Mouse (Mus musculus) MEL (cell line): Measurements from ENCODE around the gene Snca. TPM values are rescaled to one million over a fixed set of nuclear protein-coding genes. Genes with fewer than 3 reads are reported as not detected.

Source experiments
- DNase-seq: peaks from one replicate; pipeline ENCODE4 v3.0.0; 2011; ENCODE audit warnings: low read depth, low spot score
- H3K27ac ChIP-seq: 2 replicates; pipeline ENCODE4 v1.5.1; 2012; ENCODE audit warnings: low read depth, mild to moderate bottlenecking, control low read depth, low read length, moderate library complexity; ENCODE audit not compliant: control insufficient read depth
- H3K27me3 ChIP-seq, 2 experiments: fragments of 150-350 bp in 1 of 2; sonication (generic) in 1 of 2; 2 replicates each; pipeline ENCODE4 v1.6.1; 2012; ENCODE audit warnings: low read length in 2 of 2, mild to moderate bottlenecking in 2 of 2, improper control_type of control experiment in 1 of 2, moderate library complexity in 1 of 2; ENCODE audit not compliant: insufficient read depth in 2 of 2, control insufficient read depth in 1 of 2
- H3K36me3 ChIP-seq, 2 experiments: 2 replicates each; pipeline ENCODE4 v1.6.1; 2012 to 2014; ENCODE audit warnings: low read length in 2 of 2, improper control_type of control experiment in 1 of 2, inconsistent platforms in 1 of 2, mild to moderate bottlenecking in 1 of 2; ENCODE audit not compliant: insufficient read depth in 2 of 2, control insufficient read depth in 1 of 2
- H3K4me1 ChIP-seq, 2 experiments: fragments of 150-350 bp in 1 of 2; sonication (generic) in 1 of 2; 2 replicates each; pipeline ENCODE4 v1.6.1; 2012; ENCODE audit warnings: low read length in 2 of 2, improper control_type of control experiment in 1 of 2, mild to moderate bottlenecking in 1 of 2; ENCODE audit not compliant: insufficient read depth in 2 of 2, control insufficient read depth in 1 of 2
- H3K4me3 ChIP-seq, 2 experiments: fragments of 150-350 bp in 1 of 2; sonication (generic) in 1 of 2; 2 replicates each; pipeline ENCODE4 v1.5.1; 2012; ENCODE audit warnings: low read depth in 2 of 2, low read length in 2 of 2, mild to moderate bottlenecking in 2 of 2, moderate library complexity in 2 of 2, control low read depth in 1 of 2, improper control_type of control experiment in 1 of 2; ENCODE audit not compliant: control insufficient read depth in 1 of 2, insufficient read depth in 1 of 2
- H3K79me2 ChIP-seq: 2 replicates; pipeline ENCODE4 v1.6.1; 2012; ENCODE audit warnings: mild to moderate bottlenecking, low read length, moderate library complexity; ENCODE audit not compliant: control insufficient read depth, poor library complexity, insufficient read depth
- H3K9ac ChIP-seq: 2 replicates; pipeline ENCODE4 v1.6.1; 2012; ENCODE audit warnings: low read depth, mild to moderate bottlenecking, control low read depth, low read length, moderate library complexity; ENCODE audit not compliant: control insufficient read depth, poor library complexity, severe bottlenecking
- H3K9me3 ChIP-seq: fragments of 150-350 bp; sonication (generic); replicated peaks from 2 replicates; pipeline ENCODE4 v1.6.1; 2012; ENCODE audit warnings: mild to moderate bottlenecking, low read length, improper control_type of control experiment, moderate library complexity; ENCODE audit not compliant: insufficient read depth
- BHLHE40 ChIP-seq: IDR thresholded peaks from 2 replicates; pipeline ENCODE4 v1.6.1; 2012; ENCODE audit warnings: low read depth, mild to moderate bottlenecking, inconsistent platforms, low read length, improper control_type of control experiment, borderline replicate concordance
- CHD2 ChIP-seq: IDR thresholded peaks from 2 replicates; pipeline ENCODE4 v1.6.1; 2011; ENCODE audit warnings: low read length, improper control_type of control experiment
- CTCF ChIP-seq, 3 experiments: IDR thresholded peaks in 2 of 3; conservative IDR thresholded peaks in 1 of 3; 2 replicates each; pipeline ENCODE4 v1.5.1; 2011 to 2012; ENCODE audit warnings: low read length in 3 of 3, low read depth in 2 of 3, mild to moderate bottlenecking in 2 of 3, improper control_type of control experiment in 1 of 3, inconsistent platforms in 1 of 3, mixed read lengths in 1 of 3, moderate library complexity in 1 of 3; ENCODE audit not compliant: control insufficient read depth in 1 of 3, insufficient read depth in 1 of 3, poor library complexity in 1 of 3, severe bottlenecking in 1 of 3
- E2F4 ChIP-seq: IDR thresholded peaks from 2 replicates; pipeline ENCODE4 v1.6.1; 2011; ENCODE audit warnings: low read depth, low read length, improper control_type of control experiment, borderline replicate concordance
- ELF1 ChIP-seq: IDR thresholded peaks from 2 replicates; pipeline ENCODE4 v1.6.1; 2014; ENCODE audit warnings: low read depth, mild to moderate bottlenecking, inconsistent platforms, low read length, improper control_type of control experiment, moderate library complexity
- GABPA ChIP-seq: IDR thresholded peaks from 2 replicates; pipeline ENCODE4 v1.6.1; 2012; ENCODE audit warnings: low read depth, mild to moderate bottlenecking, inconsistent platforms, low read length, improper control_type of control experiment, moderate library complexity
- GATA1 ChIP-seq: IDR thresholded peaks from 2 replicates; pipeline ENCODE4 v1.6.1; 2011; ENCODE audit warnings: low read depth, low read length, improper control_type of control experiment
- MAFK ChIP-seq: IDR thresholded peaks from 2 replicates; pipeline ENCODE4 v1.6.1; 2011; ENCODE audit warnings: low read depth, mild to moderate bottlenecking, low read length, improper control_type of control experiment, borderline replicate concordance
- MAX ChIP-seq: IDR thresholded peaks from 2 replicates; pipeline ENCODE4 v1.6.1; 2011; ENCODE audit warnings: low read length, improper control_type of control experiment
- MAZ ChIP-seq: IDR thresholded peaks from 2 replicates; pipeline ENCODE4 v1.6.1; 2012; ENCODE audit warnings: low read depth, mild to moderate bottlenecking, inconsistent platforms, low read length, improper control_type of control experiment
- MXI1 ChIP-seq: IDR thresholded peaks from 2 replicates; pipeline ENCODE4 v1.6.1; 2011; ENCODE audit warnings: mild to moderate bottlenecking, low read depth, low read length, improper control_type of control experiment
- MYB ChIP-seq: IDR thresholded peaks from 2 replicates; pipeline ENCODE4 v1.6.1; 2011; ENCODE audit warnings: mild to moderate bottlenecking, low read depth, low read length, improper control_type of control experiment
- MYC ChIP-seq: IDR thresholded peaks from 2 replicates; pipeline ENCODE4 v1.6.1; 2011; ENCODE audit warnings: low read depth, mild to moderate bottlenecking, low read length, improper control_type of control experiment, moderate library complexity
- POLR2A ChIP-seq, 2 experiments: IDR thresholded peaks; 2 replicates each; pipeline ENCODE4 v1.6.1; 2011 to 2012; ENCODE audit warnings: low read length in 2 of 2, mild to moderate bottlenecking in 2 of 2, control low read depth in 1 of 2, improper control_type of control experiment in 1 of 2, low read depth in 1 of 2, moderate library complexity in 1 of 2; ENCODE audit not compliant: control insufficient read depth in 1 of 2, insufficient read depth in 1 of 2, poor library complexity in 1 of 2
- POLR2AphosphoS5 ChIP-seq: IDR thresholded peaks from 2 replicates; pipeline ENCODE4 v1.6.1; 2012; ENCODE audit warnings: low read depth, borderline replicate concordance, mild to moderate bottlenecking, inconsistent platforms, low read length, moderate library complexity, mixed read lengths
- RAD21 ChIP-seq: IDR thresholded peaks from 2 replicates; pipeline ENCODE4 v1.6.1; 2011; ENCODE audit warnings: mild to moderate bottlenecking, low read depth, low read length, improper control_type of control experiment
- TAL1 ChIP-seq: IDR thresholded peaks from 2 replicates; pipeline ENCODE4 v1.6.1; 2012; ENCODE audit warnings: mild to moderate bottlenecking, inconsistent platforms, low read length, moderate library complexity, mixed read lengths
- TBP ChIP-seq: IDR thresholded peaks from 2 replicates; pipeline ENCODE4 v1.8.0; 2011; ENCODE audit warnings: low read depth, low read length, improper control_type of control experiment
- USF1 ChIP-seq: IDR thresholded peaks from 2 replicates; pipeline ENCODE4 v1.6.1; 2014; ENCODE audit warnings: low read depth, mild to moderate bottlenecking, inconsistent platforms, low read length, improper control_type of control experiment, moderate library complexity
- USF2 ChIP-seq, 2 experiments: IDR thresholded peaks; 2 replicates each; pipeline ENCODE4 v1.6.1; 2011 to 2012; ENCODE audit warnings: improper control_type of control experiment in 2 of 2, low read length in 2 of 2, borderline replicate concordance in 1 of 2, inconsistent platforms in 1 of 2, low read depth in 1 of 2, mild to moderate bottlenecking in 1 of 2; ENCODE audit not compliant: insufficient read depth in 1 of 2
- ZC3H11A ChIP-seq: IDR thresholded peaks from 2 replicates; pipeline ENCODE4 v1.6.1; 2012; ENCODE audit warnings: low read depth, mild to moderate bottlenecking, inconsistent platforms, low read length, improper control_type of control experiment
- ZKSCAN1 ChIP-seq: IDR thresholded peaks from 2 replicates; pipeline ENCODE4 v1.6.1; 2012; ENCODE audit warnings: low read depth, mild to moderate bottlenecking, inconsistent platforms, low read length, improper control_type of control experiment, moderate library complexity
- ZMIZ1 ChIP-seq: IDR thresholded peaks from 2 replicates; pipeline ENCODE4 v1.6.1; 2012; ENCODE audit warnings: low read depth, mild to moderate bottlenecking, inconsistent platforms, low read length, improper control_type of control experiment, moderate library complexity
- polyA plus RNA-seq, 2 experiments: library from polyadenylated mRNA; stranded (reverse) in 1 of 2; unstranded in 1 of 2; fragments of >175 nt in 1 of 2; fragments of >200 nt in 1 of 2; gene quantifications; 2 replicates each; pipeline versions ENCODE4 v1.2.1 to v1.2.4; 2012; ENCODE audit warnings: low replicate concordance in 2 of 2, low read depth in 1 of 2; ENCODE audit not compliant: insufficient read length in 2 of 2, insufficient read depth in 1 of 2, missing spikeins in 1 of 2
- total RNA-seq: library from RNA; depleted of rRNA; stranded (reverse); fragments of 300-350 nt; gene quantifications from 2 replicates; pipeline ENCODE4 v1.2.3, GENCODE M21; 2012

Gene Snca
- total and polyA plus RNA-seq, 3 experiments: 46.0 to 47.5 TPM; not detected in 1

DNA sequence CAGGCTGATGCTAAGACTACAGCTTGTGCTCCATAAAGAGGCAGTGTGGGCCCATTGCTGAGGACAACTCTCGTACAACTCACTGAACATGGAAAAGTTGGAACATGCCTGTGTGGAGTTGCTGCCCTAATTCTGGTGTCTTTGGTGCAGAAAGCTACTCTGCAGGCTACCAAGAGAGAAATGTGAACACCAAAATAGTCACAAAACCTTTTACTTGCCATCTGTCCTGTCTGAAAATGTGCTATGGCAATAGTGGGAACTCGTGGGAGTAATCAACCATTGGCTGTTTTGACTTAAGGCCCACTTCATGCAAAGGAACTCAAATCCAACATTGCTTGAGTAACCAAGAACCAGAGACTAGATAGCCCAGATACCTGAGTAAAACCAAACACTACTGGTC lies 26.9 kb upstream of the Snca start:
- no peak overlapping the region for H3K9ac ChIP-seq
- H3K36me3 ChIP-seq: no peaks in the 10 kb centered on the region
- TF ChIP-seq GATA1 (no peak), TBP (no peak), GABPA (no peak), ELF1 (no peak), POLR2A (IDR thresholded peaks at IDR 0.05; ENCODE audit: control insufficient read depth in 1 of 2, insufficient read depth in 1 of 2, low read depth in 1 of 2, low read length in 2 of 2, poor library complexity in 1 of 2) (no peak), ZMIZ1 (no peak), MYC (no peak), USF1 (no peak), BHLHE40 (no peak), POLR2AphosphoS5 (no peak), ZKSCAN1 (no peak), E2F4 (no peak), MAZ (no peak), MAX (no peak), CTCF (IDR thresholded peaks at IDR 0.05 in 2 of 3, conservative IDR thresholded peaks at IDR 0.05 in 1 of 3; ENCODE audit: control insufficient read depth in 1 of 3, insufficient read depth in 1 of 3, low read depth in 2 of 3, low read length in 3 of 3, poor library complexity in 1 of 3, severe bottlenecking in 1 of 3) (no peak), MAFK (no peak)
- no peak for DNase-seq
- H3K79me2 ChIP-seq: no peaks in the 10 kb centered on the region
- H3K27ac ChIP-seq: no peak overlapping the region
- no peaks in the 10 kb centered on the region for H3K4me1 ChIP-seq
- no peak overlapping the region for H3K4me3 ChIP-seq
- no peaks in the 10 kb centered on the region for H3K9me3 ChIP-seq
- no peaks in the 10 kb centered on the region for H3K27me3 ChIP-seq

DNA sequence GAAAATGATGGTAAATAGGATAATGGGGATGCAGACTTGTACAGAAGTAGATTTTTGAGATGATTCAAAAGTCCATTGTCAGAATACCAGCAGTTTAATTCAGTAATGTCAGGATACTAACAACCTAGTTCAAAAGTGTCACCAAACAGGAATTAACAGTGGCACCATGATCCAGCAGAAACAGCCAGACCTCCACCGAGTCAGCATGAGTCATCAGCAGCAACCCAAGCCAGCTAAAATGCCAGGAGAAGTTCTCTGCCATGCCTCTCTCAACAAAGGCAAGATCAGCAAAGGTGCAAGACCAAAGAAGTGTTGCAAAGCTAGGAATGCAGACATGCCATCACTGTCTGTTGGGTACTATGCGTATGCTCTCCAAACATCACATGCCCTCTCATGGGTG lies 22.0 kb upstream of the Snca start:
- H3K27me3 ChIP-seq: no peaks in the 10 kb centered on the region
- no peaks in the 10 kb centered on the region for H3K36me3 ChIP-seq
- no peak overlapping the region for H3K27ac ChIP-seq
- DNase-seq: no peak
- no peak overlapping the region for H3K9ac ChIP-seq
- H3K4me3 ChIP-seq: no peak overlapping the region
- H3K79me2 ChIP-seq: no peaks in the 10 kb centered on the region
- TF ChIP-seq RAD21 (no peak), MYB (no peak), POLR2A (IDR thresholded peaks at IDR 0.05; ENCODE audit: control insufficient read depth in 1 of 2, insufficient read depth in 1 of 2, low read depth in 1 of 2, low read length in 2 of 2, poor library complexity in 1 of 2) (no peak), CHD2 (no peak), USF2 (IDR thresholded peaks at IDR 0.05; ENCODE audit: borderline replicate concordance in 1 of 2, insufficient read depth in 1 of 2, low read depth in 1 of 2, low read length in 2 of 2) (no peak), MAFK (no peak), MYC (no peak), MAX (no peak), ELF1 (no peak), ZC3H11A (no peak), MXI1 (no peak), TAL1 (no peak)
- H3K9me3 ChIP-seq: no peaks in the 10 kb centered on the region
- H3K4me1 ChIP-seq: no peaks in the 10 kb centered on the region
